7 mouse cellular contexts compared by ENCODE assay signal in genomic region chr9:44134101-44134850, GRCm38 (mm10). TPM values are rescaled to one million over a fixed set of nuclear protein-coding genes. Genes with fewer than 3 reads are reported as not detected.
DNase-seq lines count a peak whose midpoint lies in the region; ATAC-seq and TF ChIP-seq lines count a peak whose summit lies in the region.

Mcam (plus strand) TSS chr9:44134469.

- peak within 1 kb of the TSS; percentile 50 for H3K9ac ChIP-seq in embryonic facial prominence, embryonic 15.5 days
- peak within 1 kb of the TSS; percentile 93 for H3K9ac ChIP-seq in heart, embryonic 16.5 days (ENCODE audit: low read length)
- peak within 1 kb of the TSS; percentile 75 for H3K9ac ChIP-seq in lung, postnatal 0 days (replicated peaks; ENCODE audit: low read depth)

- H3K27ac ChIP-seq in embryonic facial prominence, embryonic 15.5 days (replicated peaks), result peak within 1 kb of the TSS; percentile 81
- H3K27ac ChIP-seq in heart, embryonic 16.5 days (ENCODE audit: low read length), result peak within 1 kb of the TSS; percentile 95
- peak within 1 kb of the TSS; percentile 89 for H3K27ac ChIP-seq in lung, postnatal 0 days (ENCODE audit: low read length)

- ATAC-seq in embryonic facial prominence, embryonic 15.5 days (ENCODE audit: insufficient number of reproducible peaks, low FRiP score, low TSS enrichment, low read depth), result peak; percentile 39; the same call in 1 of the 2 replicates
- ATAC-seq in heart, embryonic 16.5 days (replicated peaks; ENCODE audit: extremely low read depth, insufficient read depth, low FRiP score), result peak; percentile 49
- peak; percentile 16 for ATAC-seq in lung, postnatal 0 days

- DNase-seq in MN1 (ENCODE audit: low spot score), result peak; percentile 81
- peak; percentile 84 to 87 for DNase-seq in adrenal gland, postnatal 36 days
- peak; percentile 83 to 87 for DNase-seq in kidney, postnatal 25 days
- DNase-seq in lung, postnatal 0 days (ENCODE audit: low spot score), result peak; percentile 60
- peak; percentile 42 for DNase-seq in splenic B cell, adult 2 months (ENCODE audit: low read depth, low spot score)

- H3K4me1 ChIP-seq in embryonic facial prominence, embryonic 15.5 days, result peaks cover 60% of the 10 kb centered on the region
- peaks cover 50% of the 10 kb centered on the region for H3K4me1 ChIP-seq in heart, embryonic 16.5 days (ENCODE audit: control insufficient read depth, insufficient read depth, low read length)
- H3K4me1 ChIP-seq in lung, postnatal 0 days (ENCODE audit: insufficient read depth, low read depth, low read length), result peaks cover 9% of the 10 kb centered on the region; the same call in 1 of the 2 replicates

- peak within 1 kb of the TSS; percentile 92 for H3K4me2 ChIP-seq in embryonic facial prominence, embryonic 15.5 days (replicated peaks)
- peak within 1 kb of the TSS; percentile 71 for H3K4me2 ChIP-seq in heart, embryonic 16.5 days (ENCODE audit: low read depth, low read length)
- peak within 1 kb of the TSS; percentile 86 for H3K4me2 ChIP-seq in lung, postnatal 0 days (replicated peaks; ENCODE audit: low read depth, low read length)

- peaks cover 17% of the 10 kb centered on the region for H3K27me3 ChIP-seq in embryonic facial prominence, embryonic 15.5 days
- H3K27me3 ChIP-seq in heart, embryonic 16.5 days (ENCODE audit: control insufficient read depth, insufficient read depth, low read length), result no peaks in the 10 kb centered on the region
- 0 out of 2 replicates have a peak, but pooled peaks cover 4% of the 10 kb centered on the region for H3K27me3 ChIP-seq in lung, postnatal 0 days (replicated peaks; ENCODE audit: insufficient read depth, low read length)
- H3K27me3 ChIP-seq in splenic B cell, adult 2 months (ENCODE audit: control insufficient read depth, insufficient read depth, low read length, poor library complexity, severe bottlenecking), result peaks cover 3% of the 10 kb centered on the region; the same call in 1 of the 2 replicates

- WGBS in embryonic facial prominence, embryonic 15.5 days, result under 1% methylated on average over 50 of the region's 55 CpGs
- WGBS in heart, embryonic 16.5 days, result under 1% methylated on average over 50 of the region's 55 CpGs
- under 1% methylated on average over 30 of the region's 55 CpGs for WGBS in lung, postnatal 0 days

- 0 out of 2 replicates have a peak, but pooled peaks cover 7% of the 10 kb centered on the region for H3K36me3 ChIP-seq in embryonic facial prominence, embryonic 15.5 days
- peaks cover 21% of the 10 kb centered on the region for H3K36me3 ChIP-seq in heart, embryonic 16.5 days (ENCODE audit: control insufficient read depth, insufficient read depth)
- peaks cover 7% of the 10 kb centered on the region; the same call in 1 of the 2 replicates for H3K36me3 ChIP-seq in lung, postnatal 0 days (ENCODE audit: insufficient read depth, low read length)
- no peaks in the 10 kb centered on the region for H3K36me3 ChIP-seq in splenic B cell, adult 2 months (ENCODE audit: control insufficient read depth, insufficient read depth, low read length, poor library complexity, severe bottlenecking)

- no peaks in the 10 kb centered on the region for H3K9me3 ChIP-seq in embryonic facial prominence, embryonic 15.5 days (replicated peaks)
- H3K9me3 ChIP-seq in heart, embryonic 16.5 days (replicated peaks; ENCODE audit: control insufficient read depth, low read length), result no peaks in the 10 kb centered on the region
- no peaks in the 10 kb centered on the region for H3K9me3 ChIP-seq in lung, postnatal 0 days (ENCODE audit: low read length)

- TF ChIP-seq EP300 in lung, postnatal 0 days (IDR thresholded peaks at IDR 0.05), result no peak

- no peak for TF ChIP-seq CTCF in lung, postnatal 0 days (IDR thresholded peaks at IDR 0.05)

- H3K4me3 ChIP-seq in embryonic facial prominence, embryonic 15.5 days (replicated peaks), result peak within 1 kb of the TSS; percentile 64
- peak within 1 kb of the TSS; percentile 84 for H3K4me3 ChIP-seq in heart, embryonic 16.5 days (ENCODE audit: low read length)
- peak within 1 kb of the TSS; percentile 68 for H3K4me3 ChIP-seq in lung, postnatal 0 days (ENCODE audit: low read depth, low read length)

RNA-seq across cellular contexts. Expression of gene Mcam, which starts in this region (rescaled TPM):
- 10 to 100 TPM; 30.7 to 73.7 TPM for total RNA-seq in adrenal gland, postnatal 36 days (2021)
- 38.7 and 42.1 TPM in 2 replicates for polyA plus RNA-seq in embryonic facial prominence, embryonic 15.5 days (2015; fragmentation: Nextera tagmentation; extraction: Ambion mirVana)
- polyA plus RNA-seq in heart, embryonic 16.5 days (2015; fragmentation: Nextera tagmentation; extraction: Ambion mirVana), result 104 and 111 TPM in 2 replicates
- 113 and 116 TPM in 2 replicates for polyA plus RNA-seq in lung, postnatal 0 days (2015; fragmentation: Nextera tagmentation; extraction: Ambion mirVana)

Comparison
In these comparisons a context has a peak if more than half of its experiments do, and no peak if none do; other contexts are left out.
1. Peak in every context shown above with its lines: DNase-seq, ATAC-seq, H3K4me3 ChIP-seq and H3K27ac ChIP-seq.